Mouse (Mus musculus) midbrain, embryonic 12.5 days (tissue): Measurements from ENCODE around the gene Tenm3. TPM values are rescaled to one million over a fixed set of nuclear protein-coding genes. Genes with fewer than 3 reads are reported as not detected.

Source experiments
- ATAC-seq: fragments of 200-750 bp; cut with Nextera tagmentation; 2 replicates; pipeline ENCODE4 v1.8.0; 2017; ENCODE audit warnings: low read depth, moderate TSS enrichment, moderate library complexity; ENCODE audit not compliant: low FRiP score
- H3K27ac ChIP-seq: fragments of 300-500 bp; sonication (generic); replicated peaks from 2 replicates; pipeline ENCODE4 v1.5.1; 2016; ENCODE audit warnings: mild to moderate bottlenecking
- H3K27me3 ChIP-seq: fragments of 300-500 bp; sonication (generic); 2 replicates; pipeline ENCODE4 v1.6.1; 2016; ENCODE audit warnings: mild to moderate bottlenecking
- H3K36me3 ChIP-seq: fragments of 300-500 bp; sonication (generic); 2 replicates; pipeline ENCODE4 v1.6.1; 2016
- H3K4me1 ChIP-seq: fragments of 300-500 bp; sonication (generic); 2 replicates; pipeline ENCODE4 v1.6.1; 2016
- H3K4me2 ChIP-seq: fragments of 300-500 bp; sonication (generic); replicated peaks from 2 replicates; pipeline ENCODE4 v1.6.1; 2016; ENCODE audit warnings: mild to moderate bottlenecking, moderate library complexity
- H3K4me3 ChIP-seq: fragments of 300-500 bp; sonication (generic); 2 replicates; pipeline ENCODE4 v1.5.1; 2016; ENCODE audit warnings: mild to moderate bottlenecking
- H3K9ac ChIP-seq: fragments of 300-500 bp; sonication (generic); replicated peaks from 2 replicates; pipeline ENCODE4 v1.6.1; 2016; ENCODE audit warnings: mild to moderate bottlenecking, moderate library complexity
- H3K9me3 ChIP-seq: fragments of 300-500 bp; sonication (generic); 2 replicates; pipeline ENCODE4 v1.6.1; 2016; ENCODE audit warnings: mild to moderate bottlenecking
- WGBS: fragments of 180-500 bp; shearing (Covaris S2); methylation state at CpG from one replicate; pipeline ENCODE4 v1.1.7; 2016; 5-methylcytosine and 5-hydroxymethylcytosine counted together
- polyA plus RNA-seq: library from polyadenylated mRNA; unstranded; fragments of >200 nt; fragmentation: Nextera tagmentation; extraction: Ambion mirVana; gene quantifications from 2 replicates; pipeline ENCODE4 v1.2.1, GENCODE M21; 2016

The Tenm3 gene
- polyA plus RNA-seq, 1 experiment from 2014 or later = 63.9 TPM

DNA sequence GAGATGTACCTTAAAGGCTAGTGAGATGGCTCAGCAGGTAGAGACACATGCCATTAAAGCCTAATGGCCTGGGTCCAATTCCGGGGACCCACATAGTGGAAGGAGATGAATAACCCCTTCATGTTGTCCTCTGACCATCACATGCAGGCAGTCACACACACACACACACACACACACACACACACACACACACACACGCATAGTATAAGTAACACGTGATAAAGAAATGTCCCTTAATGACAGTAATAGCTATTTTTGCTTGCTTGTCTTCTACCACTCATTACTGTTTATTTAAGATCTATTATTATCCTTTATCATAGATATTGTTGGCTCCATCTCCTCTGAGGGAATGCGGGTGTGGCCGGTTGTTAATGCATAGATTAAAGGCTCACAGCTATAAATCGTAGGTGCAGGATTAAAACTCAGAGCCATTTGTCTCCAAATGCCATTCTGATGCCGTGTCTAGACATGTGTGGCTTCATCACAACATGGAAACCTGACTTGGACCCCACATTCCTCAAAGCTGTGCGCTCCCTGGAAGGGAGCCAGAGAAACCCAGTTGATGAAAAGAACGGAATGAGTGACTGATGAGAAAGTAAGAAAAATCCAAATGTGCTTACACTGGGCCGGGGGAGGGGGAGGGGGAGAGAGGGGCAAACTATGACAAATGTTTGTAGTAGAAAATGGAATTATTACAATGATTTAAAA is 239.4 kb downstream of the Tenm3 start:
- no peak for ATAC-seq
- no peaks in the 10 kb centered on the region for H3K4me1 ChIP-seq
- no peak overlapping the region for H3K4me3 ChIP-seq
- no peak overlapping the region for H3K27ac ChIP-seq
- no peaks in the 10 kb centered on the region for H3K36me3 ChIP-seq
- H3K9me3 ChIP-seq = no peaks in the 10 kb centered on the region
- WGBS = 92% methylated on average over 10 of the region's 10 CpGs
- H3K4me2 ChIP-seq = no peak overlapping the region
- H3K9ac ChIP-seq = no peak overlapping the region
- H3K27me3 ChIP-seq = no peaks in the 10 kb centered on the region

DNA sequence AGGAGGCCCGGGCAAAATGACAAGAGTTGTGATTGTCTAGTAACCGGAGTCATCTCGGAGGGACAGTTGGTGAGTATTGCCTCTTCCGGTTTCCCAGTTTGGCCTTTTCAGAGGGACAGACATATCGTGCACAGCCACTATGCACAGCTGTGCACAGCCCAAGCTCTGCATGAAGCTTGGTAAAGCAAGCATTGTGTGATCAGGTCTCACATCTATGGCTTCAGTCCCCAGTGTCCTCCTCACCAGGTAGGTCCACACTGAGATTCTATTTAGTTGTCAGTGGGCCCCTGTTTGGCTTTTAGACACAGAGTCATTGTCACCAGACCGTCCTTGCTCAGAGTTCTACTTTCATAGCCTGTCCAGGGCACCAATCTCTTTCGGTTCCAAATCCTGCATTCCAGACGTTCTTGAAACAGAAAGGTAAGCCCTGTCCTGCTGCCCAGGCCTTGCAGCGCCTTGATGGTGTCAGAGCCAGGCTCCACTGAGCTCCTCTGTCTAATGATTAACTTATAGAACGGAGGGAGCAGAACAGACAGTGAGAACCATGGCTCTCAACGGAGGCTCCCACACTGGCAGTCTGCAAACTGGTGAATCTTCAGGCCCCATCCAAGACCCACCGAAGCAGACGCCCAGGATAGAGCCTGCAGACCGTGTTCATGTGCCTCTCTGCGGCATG is 240.4 kb downstream of the Tenm3 start:
- Histone ChIP-seq H3K4me1 (no peaks in the 10 kb centered on the region), H3K36me3 (no peaks in the 10 kb centered on the region), H3K9ac (no peak overlapping the region), H3K9me3 (no peaks in the 10 kb centered on the region), H3K4me2 (no peak overlapping the region), H3K4me3 (no peak overlapping the region), H3K27me3 (no peaks in the 10 kb centered on the region), H3K27ac (no peak overlapping the region)
- WGBS = 91% methylated on average over 15 of the region's 15 CpGs
- ATAC-seq = no peak

- no peaks in the 10 kb centered on the region for H3K4me1 ChIP-seq
- no peak overlapping the region for H3K9ac ChIP-seq
- ATAC-seq = no peak
- H3K4me2 ChIP-seq = no peak overlapping the region
- no peak overlapping the region for H3K4me3 ChIP-seq
- WGBS = 86% methylated on average over 4 of the region's 4 CpGs
- no peaks in the 10 kb centered on the region for H3K27me3 ChIP-seq
- no peaks in the 10 kb centered on the region for H3K36me3 ChIP-seq
- no peaks in the 10 kb centered on the region for H3K9me3 ChIP-seq
- H3K27ac ChIP-seq = no peak overlapping the region
Measured at GRCm38 (mm10) chr8:48601621-48602020, 242.1 kb downstream of the Tenm3 start.

DNA sequence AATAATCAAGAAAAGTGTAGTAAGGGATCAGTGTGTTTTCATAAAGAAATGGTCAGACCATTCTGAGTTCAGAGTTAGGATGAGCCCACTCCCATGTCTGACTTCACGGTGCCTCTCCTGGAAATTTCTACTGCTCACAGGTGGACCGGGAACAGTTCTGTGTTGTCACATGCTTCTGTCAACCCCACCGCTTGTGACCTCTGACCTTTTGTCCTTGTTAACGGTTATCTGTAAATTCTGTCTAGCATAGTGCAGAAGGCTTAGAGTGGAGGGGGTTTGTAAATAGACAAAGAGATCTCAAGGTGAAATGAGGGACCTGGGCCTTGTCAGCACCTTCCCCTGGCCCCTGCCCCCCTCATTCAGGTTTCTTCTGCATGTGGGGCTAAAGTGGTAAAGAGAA is 244.7 kb downstream of the Tenm3 start:
- Histone ChIP-seq H3K9ac (no peak overlapping the region), H3K9me3 (no peaks in the 10 kb centered on the region), H3K27me3 (no peaks in the 10 kb centered on the region), H3K27ac (no peak overlapping the region), H3K36me3 (no peaks in the 10 kb centered on the region), H3K4me3 (no peak overlapping the region), H3K4me2 (no peak overlapping the region), H3K4me1 (peaks cover 8% of the 10 kb centered on the region)
- 75% methylated on average over 4 of the region's 4 CpGs for WGBS
- ATAC-seq = no peak

DNA sequence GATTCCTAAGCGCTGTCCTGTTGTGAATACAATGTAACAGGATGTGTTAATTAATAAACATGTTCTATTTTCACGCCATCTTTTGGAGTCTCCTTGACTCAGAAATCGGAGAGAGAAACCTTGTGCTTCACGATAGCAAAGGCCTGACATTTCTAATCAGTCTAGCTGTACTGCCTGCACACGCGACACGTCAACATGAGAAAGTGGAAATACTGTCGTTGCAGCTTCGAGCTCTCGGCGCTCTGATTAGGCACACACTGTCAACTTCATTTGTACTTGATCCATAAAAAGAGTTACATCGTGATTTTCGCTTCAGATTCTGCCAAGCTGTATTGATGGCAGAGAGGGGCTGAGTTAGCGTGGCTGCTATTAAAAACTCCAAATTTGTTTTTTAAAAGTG is 247.4 kb downstream of the Tenm3 start:
- Histone ChIP-seq H3K9ac (no peak overlapping the region), H3K27me3 (no peaks in the 10 kb centered on the region), H3K4me3 (no peak overlapping the region), H3K36me3 (no peaks in the 10 kb centered on the region), H3K4me1 (peaks cover 11% of the 10 kb centered on the region), H3K27ac (no peak overlapping the region), H3K4me2 (no peak overlapping the region), H3K9me3 (no peaks in the 10 kb centered on the region)
- no peak for ATAC-seq
- 79% methylated on average over 14 of the region's 14 CpGs for WGBS

DNA sequence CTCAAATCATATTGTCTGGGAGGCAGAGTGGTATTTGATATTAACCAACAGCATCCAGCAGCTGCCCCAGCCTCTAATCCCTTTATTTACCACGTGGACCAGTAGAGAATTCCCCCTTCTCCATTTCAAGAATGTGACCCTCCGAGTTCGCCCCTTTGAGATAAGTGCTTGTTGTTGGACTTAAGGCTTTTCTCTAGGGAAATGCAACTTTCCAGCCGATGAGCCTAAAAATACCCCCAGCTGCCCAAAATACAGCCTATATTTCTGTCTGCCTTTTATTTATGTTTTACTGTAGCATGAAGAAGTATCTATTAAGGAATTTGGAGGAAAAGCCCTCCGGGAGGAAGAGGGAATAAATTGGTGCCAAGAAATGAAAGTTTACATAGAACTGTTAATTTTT is 251.9 kb downstream of the Tenm3 start:
- Histone ChIP-seq H3K27ac (no peak overlapping the region), H3K27me3 (no peaks in the 10 kb centered on the region), H3K36me3 (no peaks in the 10 kb centered on the region), H3K9me3 (no peaks in the 10 kb centered on the region), H3K9ac (no peak overlapping the region), H3K4me2 (no peak overlapping the region), H3K4me1 (peaks cover 11% of the 10 kb centered on the region), H3K4me3 (no peak overlapping the region)
- WGBS = 23% methylated on average over 5 of the region's 5 CpGs
- no peak for ATAC-seq

DNA sequence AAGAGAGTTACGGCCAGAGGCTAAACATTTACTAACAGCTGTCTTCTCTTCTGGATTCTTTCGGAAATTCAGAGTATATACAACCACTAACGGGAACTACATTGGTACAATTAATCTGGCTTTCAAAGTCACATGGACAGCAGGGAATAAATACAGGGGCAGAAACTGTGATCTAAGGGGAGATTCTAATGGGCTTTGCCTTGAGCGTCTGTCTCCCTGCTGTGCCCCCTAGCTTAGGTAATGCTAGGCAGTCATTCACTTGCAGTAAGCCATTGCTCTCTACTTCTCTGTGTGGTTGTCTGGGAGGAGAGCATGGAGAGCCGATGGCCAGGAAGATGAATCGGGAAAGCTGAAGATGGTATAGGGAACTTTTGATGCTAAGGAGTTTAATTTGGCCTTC is 264.0 kb downstream of the Tenm3 start:
- no peak overlapping the region for H3K27ac ChIP-seq
- no peak overlapping the region for H3K4me2 ChIP-seq
- no peak for ATAC-seq
- no peak overlapping the region for H3K4me3 ChIP-seq
- no peak overlapping the region for H3K9ac ChIP-seq
- no peaks in the 10 kb centered on the region for H3K36me3 ChIP-seq
- 13% methylated on average over 6 of the region's 6 CpGs for WGBS
- H3K27me3 ChIP-seq = no peaks in the 10 kb centered on the region
- H3K9me3 ChIP-seq = no peaks in the 10 kb centered on the region
- peaks cover 17% of the 10 kb centered on the region for H3K4me1 ChIP-seq

DNA sequence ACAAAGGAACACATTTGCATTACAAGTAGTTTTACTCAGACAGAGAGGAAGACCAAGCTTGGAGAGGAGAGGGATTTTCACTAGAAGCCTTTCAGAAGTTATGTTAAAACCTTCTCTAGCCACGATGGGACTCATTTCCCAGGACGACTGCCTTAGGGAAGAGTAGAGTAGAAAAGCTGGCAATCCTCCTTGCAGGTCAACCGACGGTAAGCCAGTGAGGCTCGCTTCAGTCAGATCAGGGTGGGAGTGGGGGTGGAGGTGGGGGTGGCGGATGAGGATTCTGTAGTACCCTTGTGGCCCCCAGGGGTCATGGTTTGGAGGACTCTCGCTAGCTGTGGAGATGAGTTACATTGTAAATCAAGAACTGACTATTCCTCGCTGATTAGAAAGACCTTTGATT is 264.6 kb downstream of the Tenm3 start:
- no peaks in the 10 kb centered on the region for H3K27me3 ChIP-seq
- peaks cover 17% of the 10 kb centered on the region for H3K4me1 ChIP-seq
- H3K9ac ChIP-seq = no peak overlapping the region
- no peak overlapping the region for H3K27ac ChIP-seq
- 0 out of 2 replicates have a peak overlapping the region, but pooled peaks have one; percentile 2 for H3K4me2 ChIP-seq
- H3K36me3 ChIP-seq = no peaks in the 10 kb centered on the region
- no peak overlapping the region for H3K4me3 ChIP-seq
- no peak for ATAC-seq
- 5% methylated on average over 8 of the region's 8 CpGs for WGBS
- no peaks in the 10 kb centered on the region for H3K9me3 ChIP-seq

GRCm38 (mm10) chr8:48572941-48573340 is 270.8 kb downstream of the Tenm3 start:
- H3K9ac ChIP-seq = no peak overlapping the region
- H3K36me3 ChIP-seq = no peaks in the 10 kb centered on the region
- H3K27me3 ChIP-seq = no peaks in the 10 kb centered on the region
- no peak overlapping the region for H3K4me3 ChIP-seq
- 88% methylated on average over 1 of the region's 1 CpGs for WGBS
- H3K9me3 ChIP-seq = no peaks in the 10 kb centered on the region
- H3K4me2 ChIP-seq = no peak overlapping the region
- H3K27ac ChIP-seq = no peak overlapping the region
- ATAC-seq = no peak
- peaks cover 11% of the 10 kb centered on the region for H3K4me1 ChIP-seq

DNA sequence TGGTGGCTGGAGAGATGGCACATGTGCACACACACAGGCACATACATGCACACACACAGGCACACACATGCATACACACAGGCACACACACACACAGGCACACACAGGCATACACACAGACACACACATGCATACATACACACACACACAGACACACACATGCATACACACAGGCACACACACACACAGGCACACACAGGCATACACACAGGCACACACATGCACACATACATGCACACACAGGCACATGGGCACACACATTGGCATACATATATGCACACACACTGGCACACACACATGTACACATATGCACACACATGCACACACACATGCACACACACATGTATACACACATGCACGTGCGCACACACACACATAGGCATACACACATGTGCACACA is 271.4 kb downstream of the Tenm3 start:
- Histone ChIP-seq H3K9ac (no peak overlapping the region), H3K36me3 (no peaks in the 10 kb centered on the region), H3K4me3 (no peak overlapping the region), H3K4me2 (no peak overlapping the region), H3K9me3 (no peaks in the 10 kb centered on the region), H3K27me3 (no peaks in the 10 kb centered on the region), H3K27ac (no peak overlapping the region), H3K4me1 (peaks cover 17% of the 10 kb centered on the region)
- WGBS = 95% methylated on average over 2 of the region's 2 CpGs
- ATAC-seq = no peak

DNA sequence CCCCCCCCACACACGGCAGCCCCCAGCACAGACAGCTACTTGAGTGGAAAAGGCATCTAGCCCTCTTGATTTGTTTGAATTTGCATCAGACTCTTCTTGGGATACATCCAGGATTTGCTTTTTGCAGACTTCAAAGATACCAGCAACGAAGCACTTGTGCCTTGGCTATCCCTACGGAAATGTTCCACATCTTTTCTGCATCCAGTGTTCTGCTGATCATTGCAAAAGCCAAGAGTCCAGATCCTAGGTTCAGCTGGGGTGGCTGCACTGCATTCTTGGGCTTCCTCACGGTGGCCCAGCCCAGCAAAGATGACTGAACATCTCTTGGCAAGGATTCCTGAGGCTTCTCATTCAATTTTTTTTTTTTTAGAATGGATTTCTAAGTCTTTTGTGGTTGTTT is 275.1 kb downstream of the Tenm3 start:
- Histone ChIP-seq H3K27ac (peak overlapping the region; percentile 71), H3K27me3 (no peaks in the 10 kb centered on the region)
- WGBS = 32% methylated on average over 4 of the region's 4 CpGs

GRCm38 (mm10) chr8:48567929-48568607 is 275.7 kb downstream of the Tenm3 start:
- Histone ChIP-seq H3K9me3 (no peaks in the 10 kb centered on the region), H3K4me2 (peak overlapping the region; percentile 21), H3K9ac (no peak overlapping the region), H3K4me1 (peaks cover 20% of the 10 kb centered on the region), H3K4me3 (no peak overlapping the region), H3K27ac (peak overlapping the region; percentile 71), H3K36me3 (no peaks in the 10 kb centered on the region), H3K27me3 (no peaks in the 10 kb centered on the region)
- ATAC-seq = peak; percentile 73
- WGBS = 20% methylated on average over 10 of the region's 10 CpGs

More for the DNA sequence above, 275.1 kb downstream of the Tenm3 start:
- Histone ChIP-seq H3K4me1 (peaks cover 20% of the 10 kb centered on the region), H3K4me2 (no peak overlapping the region; the same call in 1 of the 2 replicates), H3K36me3 (no peaks in the 10 kb centered on the region), H3K9ac (no peak overlapping the region), H3K9me3 (no peaks in the 10 kb centered on the region), H3K4me3 (no peak overlapping the region)
- no peak for ATAC-seq
